Mouse (Mus musculus): ENCODE measurements around the gene Kcnj11. TPM values are rescaled to one million over a fixed set of nuclear protein-coding genes. Genes with fewer than 3 reads are reported as not detected.

Kcnj11 gene
- 10 to 100 TPM; 33.8 to 38.5 TPM for total RNA-seq (2021)
- long read RNA-seq, transcript Kcnj11-205 (1 exons, 3,142 nt), result major isoform, 13 of 15 reads
- long read RNA-seq, partial matches to known transcripts, result 0 of 15 reads
- long read RNA-seq, other reads (novel, unspliced or antisense), result 0 of 15 reads

- peak; percentile 59 to 86 for DNase-seq (ENCODE audit: low spot score in 2 of 2)
Observed at GRCm38 (mm10) chr7:46100563-46100962, at the start of gene Kcnj11. Gene Kcnj11 (minus strand): TSS chr7:46100764.

- no peak for DNase-seq (ENCODE audit: low spot score in 2 of 2)
Observed at GRCm38 (mm10) chr7:46147417-46147816, 46.9 kb upstream of the Kcnj11 start.

- DNase-seq (ENCODE audit: low spot score in 2 of 2), result no peak
Observed at GRCm38 (mm10) chr7:46146675-46147308, 46.2 kb upstream of the Kcnj11 start.

- no peak for DNase-seq (ENCODE audit: low spot score in 2 of 2)
Observed at GRCm38 (mm10) chr7:46144061-46144460, 43.5 kb upstream of the Kcnj11 start.

- no peak for DNase-seq (ENCODE audit: low spot score in 2 of 2)
Observed at GRCm38 (mm10) chr7:46138329-46138930, 37.9 kb upstream of the Kcnj11 start.

GRCm38 (mm10) chr7:46133858-46134257 lies 33.3 kb upstream of the Kcnj11 start:
- DNase-seq (ENCODE audit: low spot score in 2 of 2), result no peak

GRCm38 (mm10) chr7:46132229-46132628 lies 31.7 kb upstream of the Kcnj11 start:
- DNase-seq (ENCODE audit: low spot score in 2 of 2), result no peak

GRCm38 (mm10) chr7:46131806-46132205 lies 31.2 kb upstream of the Kcnj11 start:
- DNase-seq (ENCODE audit: low spot score in 2 of 2), result peak; percentile 52 to 79

GRCm38 (mm10) chr7:46131266-46131665 lies 30.7 kb upstream of the Kcnj11 start:
- DNase-seq (ENCODE audit: low spot score in 2 of 2), result peak; percentile 51 to 81

- no peak for DNase-seq (ENCODE audit: low spot score in 2 of 2)
Observed at GRCm38 (mm10) chr7:46130723-46131122, 30.2 kb upstream of the Kcnj11 start.

- DNase-seq (ENCODE audit: low spot score in 2 of 2), result no peak
Observed at GRCm38 (mm10) chr7:46129463-46130179, 29.1 kb upstream of the Kcnj11 start.

- no peak for DNase-seq (ENCODE audit: low spot score in 2 of 2)
Observed at GRCm38 (mm10) chr7:46128196-46128595, 27.6 kb upstream of the Kcnj11 start.

GRCm38 (mm10) chr7:46125340-46125739 lies 24.8 kb upstream of the Kcnj11 start:
- DNase-seq (ENCODE audit: low spot score in 2 of 2), result no peak

- no peak for DNase-seq (ENCODE audit: low spot score in 2 of 2)
Observed at GRCm38 (mm10) chr7:46124460-46124859, 23.9 kb upstream of the Kcnj11 start.

GRCm38 (mm10) chr7:46122964-46123363 lies 22.4 kb upstream of the Kcnj11 start:
- no peak for DNase-seq (ENCODE audit: low spot score in 2 of 2)

- no peak for DNase-seq (ENCODE audit: low spot score in 2 of 2)
Observed at GRCm38 (mm10) chr7:46117035-46117434, 16.5 kb upstream of the Kcnj11 start.

GRCm38 (mm10) chr7:46116118-46116581 lies 15.6 kb upstream of the Kcnj11 start:
- no peak for DNase-seq (ENCODE audit: low spot score in 2 of 2)

- no peak for DNase-seq (ENCODE audit: low spot score in 2 of 2)
Observed at GRCm38 (mm10) chr7:46113435-46113834, 12.9 kb upstream of the Kcnj11 start.

GRCm38 (mm10) chr7:46111938-46112337 lies 11.4 kb upstream of the Kcnj11 start:
- no peak for DNase-seq (ENCODE audit: low spot score in 2 of 2)

- no peak for DNase-seq (ENCODE audit: low spot score in 2 of 2)
Observed at GRCm38 (mm10) chr7:46111212-46111817, 10.8 kb upstream of the Kcnj11 start.

- peak in 1 of 2 experiments; percentile 68 for DNase-seq (ENCODE audit: low spot score in 2 of 2)
Observed at GRCm38 (mm10) chr7:46110079-46110478, 9.5 kb upstream of the Kcnj11 start.

- no peak for DNase-seq (ENCODE audit: low spot score in 2 of 2)
Observed at GRCm38 (mm10) chr7:46105484-46105883, 4.9 kb upstream of the Kcnj11 start.

All from layer of hippocampus, adult 18-20 months (tissue).